Mouse (Mus musculus): ENCODE data around the gene Camk2b.

Gene Camk2b

DNA sequence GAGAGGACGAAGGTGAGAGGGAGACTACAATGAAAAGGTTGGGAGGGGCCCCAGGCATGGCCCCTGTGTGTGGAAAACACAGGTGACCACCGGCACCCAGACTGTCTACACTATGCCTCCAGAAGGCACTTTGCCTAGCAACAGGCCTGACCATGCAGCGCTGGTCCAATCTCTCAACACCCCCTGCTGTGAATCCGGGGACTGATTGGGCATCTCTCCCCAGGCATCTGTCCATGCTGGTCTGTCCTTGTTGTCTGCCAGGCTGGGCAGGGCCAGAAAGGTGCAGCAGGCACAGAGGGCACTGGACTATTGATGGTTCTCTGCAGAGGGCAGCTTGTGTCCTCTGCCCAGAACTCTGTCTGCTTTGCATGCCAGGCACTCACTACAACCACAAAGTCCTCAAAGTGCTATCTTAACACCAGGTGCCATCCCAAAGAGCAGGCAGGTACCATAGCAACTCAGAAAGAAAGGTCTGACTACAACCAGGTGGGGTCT, 16.0 kb downstream of the Camk2b start:
- DNase-seq (ENCODE audit: low read depth, low spot score) = no peak

DNA sequence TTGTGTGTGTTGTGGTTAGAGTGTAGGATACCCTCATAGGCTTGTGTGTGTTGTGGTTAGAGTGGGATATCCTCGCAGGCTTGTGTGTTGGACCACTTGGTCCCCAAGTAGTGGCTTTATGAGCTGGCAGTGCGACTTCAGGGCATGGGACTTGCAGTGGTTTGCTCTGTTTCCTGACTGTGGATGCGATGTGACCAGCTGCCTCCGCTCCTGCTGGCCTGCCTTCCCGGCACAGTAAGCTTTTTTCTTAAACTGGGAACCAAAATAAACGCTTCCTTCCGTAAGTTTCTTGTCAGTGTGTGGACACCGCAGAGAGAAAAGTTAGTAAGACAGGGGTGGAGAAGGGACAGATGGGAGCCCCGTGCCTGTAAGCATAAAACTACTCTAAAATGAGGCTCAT, 18.0 kb downstream of the Camk2b start:
- DNase-seq (ENCODE audit: low read depth, low spot score) = no peak

DNA sequence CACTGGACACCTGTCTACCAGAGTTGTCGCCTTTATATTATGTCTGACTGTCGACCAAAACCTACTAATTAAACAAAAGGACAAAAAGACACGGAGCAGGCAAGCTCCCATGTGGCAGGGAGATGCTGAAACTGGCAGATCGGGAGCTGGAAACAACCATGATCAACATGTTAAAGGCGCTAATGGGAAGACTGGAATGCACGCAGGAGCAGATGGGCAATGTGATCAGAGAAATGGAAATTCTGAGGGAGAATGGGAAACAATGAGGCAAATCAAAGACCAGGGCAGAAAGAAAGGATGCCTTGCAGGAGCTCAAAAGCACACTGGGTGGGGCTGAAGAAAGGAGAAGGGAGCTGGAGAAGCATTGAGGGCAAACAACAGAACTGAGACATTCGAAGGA, 27.2 kb downstream of the Camk2b start:
- no peak for DNase-seq (ENCODE audit: low read depth, low spot score)

DNA sequence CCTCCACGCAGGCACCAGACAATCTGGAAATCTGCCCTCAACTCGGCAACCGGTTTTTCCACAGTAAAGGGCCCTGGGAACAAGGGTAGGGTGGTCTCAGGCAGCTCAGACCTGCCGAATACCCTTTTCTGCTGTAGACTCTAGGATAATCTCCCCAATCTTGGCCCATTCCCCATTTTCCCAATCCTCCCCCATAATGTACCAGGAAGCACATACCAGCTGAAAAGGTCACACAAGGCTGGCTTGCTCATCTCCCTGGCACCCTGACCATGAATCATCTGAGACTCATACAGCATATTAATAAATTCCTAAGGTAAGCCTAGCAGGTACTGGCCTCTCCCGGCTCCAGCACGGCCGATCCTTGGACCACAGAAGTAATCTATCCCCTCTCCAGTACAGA, 28.5 kb downstream of the Camk2b start:
- no peak for DNase-seq (ENCODE audit: low read depth, low spot score)

DNA sequence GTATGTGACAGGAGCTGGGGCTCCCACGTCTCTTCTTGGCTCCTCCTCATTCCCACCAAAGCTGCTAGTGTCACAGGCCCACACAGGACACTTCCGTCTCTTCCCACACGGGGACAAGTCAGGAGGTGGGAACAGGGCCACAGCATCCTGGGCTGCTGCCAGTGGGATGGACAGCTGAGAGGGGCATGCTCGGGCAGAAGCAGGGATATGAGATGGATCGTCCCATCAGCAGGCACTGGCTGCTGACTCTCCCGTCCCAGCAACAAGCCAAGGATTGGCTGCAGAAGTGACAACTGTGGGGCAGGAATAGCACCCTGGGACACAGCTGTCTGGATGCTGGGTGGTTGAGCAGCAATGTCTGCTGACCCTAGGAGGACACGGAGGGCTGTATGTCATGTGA, 29.0 kb downstream of the Camk2b start:
- DNase-seq (ENCODE audit: low read depth, low spot score) = no peak

DNA sequence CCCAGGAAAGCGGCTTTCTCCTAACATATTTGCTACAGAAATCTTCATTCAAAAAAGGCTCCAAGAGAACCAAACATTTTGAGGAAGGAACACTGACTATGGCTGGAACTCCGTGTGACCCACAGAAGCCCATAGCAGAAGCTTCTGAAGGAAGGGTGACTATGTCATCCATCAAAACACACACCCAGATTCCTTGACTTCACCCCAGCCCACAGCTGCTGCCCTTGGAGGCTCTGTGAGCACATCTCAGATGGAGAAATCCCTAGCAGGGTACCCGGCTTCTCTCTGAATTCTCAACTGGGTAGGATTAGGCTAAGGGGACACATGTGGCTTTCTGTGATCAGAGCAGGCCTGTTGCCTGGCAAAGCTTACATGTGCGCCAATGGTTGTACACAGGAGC, 29.7 kb downstream of the Camk2b start:
- no peak for DNase-seq (ENCODE audit: low read depth, low spot score)

DNA sequence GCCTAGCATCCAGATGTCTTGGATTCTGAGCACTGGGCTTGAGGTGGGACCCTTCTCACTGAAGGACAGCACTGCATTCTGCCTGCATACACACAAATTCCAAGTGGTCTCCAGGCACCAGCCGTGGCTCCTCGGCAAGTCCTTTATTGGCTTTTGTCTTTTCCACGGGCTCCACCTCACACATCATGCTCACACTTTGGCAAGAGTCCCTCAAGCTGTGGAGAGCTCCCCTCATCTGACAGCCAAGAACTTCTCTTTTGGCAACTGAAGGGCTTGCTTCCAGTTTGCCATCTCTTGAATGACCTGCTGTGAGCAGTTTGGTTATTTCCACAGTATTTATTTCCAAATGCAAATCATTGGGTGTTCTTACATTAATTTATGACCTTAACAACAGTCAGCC, 30.6 kb downstream of the Camk2b start:
- DNase-seq (ENCODE audit: low read depth, low spot score) = no peak

DNA sequence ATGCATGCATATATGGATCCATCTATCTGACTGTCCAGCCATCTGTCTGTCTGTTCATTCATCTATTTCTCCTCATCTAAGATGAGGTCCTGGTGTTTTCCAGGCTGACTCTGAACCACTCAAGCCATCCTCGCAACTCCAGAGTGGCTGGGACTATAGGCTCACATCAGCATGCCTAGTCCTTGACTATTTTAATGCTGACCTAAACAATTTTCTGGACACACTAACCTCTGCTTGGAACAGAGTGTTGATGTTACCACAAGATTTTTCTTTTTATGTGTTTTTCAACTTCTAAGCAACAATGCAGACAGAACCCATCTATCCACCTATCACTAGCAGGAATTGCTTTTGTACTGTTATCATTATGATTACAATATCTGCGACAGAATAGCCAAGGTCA, 31.4 kb downstream of the Camk2b start:
- no peak for DNase-seq (ENCODE audit: low read depth, low spot score)

DNA sequence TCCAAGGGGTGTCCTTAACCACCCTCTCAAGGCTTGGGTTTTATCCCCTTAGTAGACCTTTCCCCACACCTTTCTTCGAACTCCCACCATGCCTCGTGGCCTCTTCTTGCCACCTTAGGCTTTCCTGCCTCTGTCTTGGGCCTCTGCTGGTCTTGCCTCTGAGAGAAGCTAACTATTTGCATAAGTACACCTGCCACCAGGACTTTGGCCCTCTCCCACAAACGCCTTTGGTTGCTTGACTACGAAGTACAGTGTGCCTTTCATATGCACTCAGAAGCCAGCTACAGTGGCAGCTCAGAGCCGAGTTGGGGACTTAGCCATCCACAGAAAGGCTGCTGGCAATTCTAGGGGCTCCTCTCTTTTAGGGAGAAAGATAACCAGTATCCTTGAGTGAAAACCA, 32.4 kb downstream of the Camk2b start:
- DNase-seq (ENCODE audit: low read depth, low spot score) = no peak

DNA sequence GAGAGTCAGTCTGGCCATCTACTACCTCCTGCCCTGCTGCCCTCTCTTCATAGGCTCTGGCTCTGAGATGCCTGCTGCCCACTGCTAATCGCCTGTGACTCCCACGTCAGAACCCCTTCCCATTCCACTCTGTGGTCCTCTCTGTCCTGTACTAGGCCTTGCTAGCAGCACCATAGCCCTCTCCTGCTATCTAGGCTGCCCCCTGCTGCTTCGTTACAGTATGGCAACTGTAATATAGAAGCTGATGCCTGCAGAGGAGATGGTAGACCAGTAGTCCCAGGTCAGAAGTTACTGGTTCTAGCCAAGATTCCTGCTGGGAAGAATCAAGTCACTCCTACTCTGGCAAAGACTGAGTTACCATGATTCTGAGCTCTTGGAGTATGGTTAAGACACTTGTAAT, 33.0 kb downstream of the Camk2b start:
- DNase-seq (ENCODE audit: low read depth, low spot score) = peak; percentile 88

DNA sequence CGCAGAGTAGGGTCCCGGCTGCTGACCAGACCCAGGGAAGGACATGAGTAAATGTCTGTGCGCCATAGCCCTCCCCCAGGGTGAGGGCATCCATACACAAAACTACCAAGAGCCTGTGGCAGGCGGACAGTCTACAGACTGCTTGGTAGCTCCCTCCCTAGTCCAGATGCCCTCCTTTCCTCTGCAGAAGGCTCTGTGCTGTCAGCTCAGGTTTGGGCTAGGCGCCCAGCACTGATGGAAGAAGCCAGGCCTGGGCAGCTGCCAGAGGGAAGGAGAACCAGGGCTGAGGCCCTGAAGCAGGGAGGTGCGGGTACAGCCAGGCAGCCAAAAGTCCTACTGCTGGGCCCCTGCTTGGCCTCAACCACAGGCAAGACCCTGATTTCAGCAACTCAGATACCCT, 35.5 kb downstream of the Camk2b start:
- no peak for DNase-seq (ENCODE audit: low read depth, low spot score)

DNA sequence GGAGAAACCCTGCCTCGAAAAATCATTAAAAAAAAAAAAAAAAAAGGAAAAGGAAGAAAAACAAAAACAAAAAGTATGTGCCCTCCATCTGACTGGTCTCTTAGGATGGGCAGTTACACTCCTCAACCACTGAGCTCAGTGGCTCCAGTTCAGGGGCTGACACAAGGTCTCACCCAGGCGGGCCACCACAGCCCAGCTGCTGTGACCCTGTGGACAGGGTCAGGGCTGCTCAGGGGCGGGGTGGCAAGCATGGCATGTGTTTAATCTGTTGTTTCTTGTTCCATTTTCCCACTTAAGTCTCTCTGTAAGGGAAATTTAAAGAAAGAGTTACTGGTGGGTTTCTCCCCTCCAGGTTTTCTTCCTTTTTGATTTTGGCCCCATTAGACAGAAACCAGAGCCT, 36.4 kb downstream of the Camk2b start:
- no peak for DNase-seq (ENCODE audit: low read depth, low spot score)

DNA sequence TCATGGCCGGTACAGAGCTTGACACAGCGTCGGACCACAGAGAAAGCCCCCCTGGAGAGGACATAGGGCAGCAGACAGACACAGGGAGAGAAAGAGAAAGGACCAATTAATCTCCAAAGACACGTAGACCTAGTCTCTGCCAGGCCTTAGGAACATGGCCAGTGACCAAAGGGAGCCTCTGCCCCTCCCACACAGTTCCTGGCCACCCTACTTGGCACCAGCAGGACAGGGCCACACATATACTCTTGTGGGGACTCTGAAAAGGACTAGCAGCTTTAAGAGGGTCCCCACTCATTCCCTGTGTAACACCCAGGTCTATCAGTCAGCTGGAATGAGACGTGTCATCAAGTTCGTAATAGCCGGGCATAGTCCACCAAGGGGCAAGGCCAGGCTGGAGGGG, 37.3 kb downstream of the Camk2b start:
- DNase-seq (ENCODE audit: low read depth, low spot score) = no peak

DNA sequence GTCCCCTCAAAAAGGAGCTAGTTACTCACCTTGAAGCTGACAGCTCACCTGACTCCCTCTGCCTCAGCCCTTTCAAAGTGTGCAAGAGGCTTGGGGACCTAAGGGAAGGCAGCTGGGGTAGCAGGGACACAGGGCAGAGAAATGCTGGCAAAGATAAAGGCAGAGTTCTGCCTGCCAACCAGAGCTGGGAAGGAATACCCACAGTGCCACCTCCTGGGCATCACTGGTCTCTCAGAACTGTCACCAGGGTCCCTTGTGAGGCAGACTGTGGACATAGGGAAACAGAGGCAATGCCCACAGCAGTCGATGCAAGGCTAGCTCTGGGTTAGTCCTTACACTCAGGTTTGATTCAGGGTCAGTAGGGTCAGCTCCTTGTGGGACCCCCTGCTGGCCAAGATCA, 39.8 kb downstream of the Camk2b start:
- DNase-seq (ENCODE audit: low read depth, low spot score) = peak; percentile 80

DNA sequence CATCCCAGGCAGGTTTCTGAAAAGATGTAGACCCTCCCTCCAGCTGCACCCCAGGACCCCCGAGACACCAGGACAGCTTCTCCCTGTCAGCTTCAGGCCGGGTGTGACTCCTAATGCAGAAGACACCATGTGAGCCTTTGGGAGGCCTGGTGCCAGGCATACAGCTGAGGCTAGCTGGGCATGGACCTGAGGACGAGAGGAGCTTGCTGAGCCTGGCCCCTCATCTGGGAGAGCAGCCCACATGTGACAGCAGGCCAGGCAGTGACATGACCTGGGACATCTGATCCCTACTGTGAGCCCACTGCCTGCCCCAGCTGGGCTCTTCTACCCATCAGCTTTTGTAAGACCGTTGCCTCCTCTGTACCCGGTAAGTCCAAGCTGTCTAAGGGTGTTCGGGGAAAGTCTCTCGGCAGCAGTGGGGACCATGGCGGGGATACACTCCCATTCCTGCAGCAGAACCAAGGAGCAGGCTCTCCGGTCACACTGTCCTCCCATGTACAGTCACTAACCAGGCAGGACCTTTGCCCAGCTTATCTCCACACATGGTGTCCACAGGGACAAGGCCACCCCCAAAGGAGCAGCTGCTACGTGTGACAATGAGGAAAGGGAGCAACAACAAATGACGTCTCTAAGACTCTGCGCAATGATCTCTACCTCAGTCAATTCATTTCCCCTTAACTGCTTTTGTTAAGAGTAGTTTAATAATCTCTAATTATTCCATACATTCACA, 41.1 kb downstream of the Camk2b start:
- DNase-seq (ENCODE audit: low read depth, low spot score) = no peak

DNA sequence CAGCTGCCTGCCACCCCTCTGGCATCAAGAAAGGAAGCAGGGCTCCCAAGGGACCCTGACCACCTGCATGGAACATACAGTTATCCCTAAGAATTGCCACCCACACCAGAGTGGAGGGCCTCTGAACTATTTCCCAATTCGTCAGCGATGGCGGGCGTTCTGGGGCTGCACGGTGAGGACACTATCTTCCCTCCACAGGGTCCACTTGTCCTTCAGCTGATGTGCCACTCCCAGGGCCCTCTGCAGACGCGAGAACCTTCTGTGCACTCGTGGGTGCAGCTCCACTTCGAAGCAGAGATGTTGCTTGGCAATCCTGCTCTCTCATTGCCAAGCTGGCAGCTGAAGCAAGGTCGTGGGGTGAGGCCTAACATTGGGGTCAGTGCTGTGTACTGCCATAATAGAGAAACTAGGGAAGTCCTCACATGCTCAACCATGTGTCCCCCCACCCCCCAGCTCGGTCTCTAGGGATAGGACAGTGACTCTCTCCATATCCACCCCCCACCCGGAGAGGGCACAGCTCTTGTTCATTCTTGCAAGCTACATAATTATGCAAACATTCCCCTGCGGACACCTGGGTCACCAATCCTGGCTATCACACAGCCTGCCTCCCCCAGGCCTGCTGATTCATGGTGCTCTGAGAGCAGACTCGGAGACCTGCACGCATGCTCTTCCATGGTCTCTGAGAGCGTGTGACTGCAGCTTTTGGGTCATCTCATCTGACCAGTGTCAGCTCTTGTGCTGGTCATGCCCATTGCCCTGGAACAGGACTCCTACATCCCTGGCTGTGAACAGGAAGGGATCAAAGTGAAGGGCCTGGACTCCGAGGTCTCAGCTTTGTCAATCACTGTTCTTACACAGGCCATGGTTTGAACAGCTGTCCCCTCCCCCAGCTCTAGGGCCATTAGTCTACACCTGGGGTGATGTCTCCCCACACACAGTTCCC, 45.0 kb downstream of the Camk2b start:
- no peak for DNase-seq (ENCODE audit: low read depth, low spot score)

DNA sequence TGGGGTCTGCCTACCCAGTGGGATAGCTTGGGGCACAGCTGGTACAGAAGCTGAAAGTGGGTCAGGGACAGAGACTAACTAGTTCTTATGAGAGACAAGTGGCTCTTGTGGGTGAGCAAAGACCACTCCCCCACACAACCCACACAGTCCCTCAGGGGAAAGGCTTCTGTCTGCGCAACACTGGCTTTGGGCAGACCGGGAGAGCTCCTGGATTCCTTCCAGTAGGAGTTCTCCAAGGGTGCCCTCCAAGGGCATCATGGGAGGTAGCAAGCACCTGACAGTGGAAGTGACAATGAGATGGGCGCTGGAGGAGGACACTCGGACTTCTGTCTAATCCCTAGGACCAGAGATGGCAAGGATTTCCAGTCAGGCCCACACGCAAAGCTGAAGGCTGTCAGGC, 45.8 kb downstream of the Camk2b start:
- no peak for DNase-seq (ENCODE audit: low read depth, low spot score)

DNA sequence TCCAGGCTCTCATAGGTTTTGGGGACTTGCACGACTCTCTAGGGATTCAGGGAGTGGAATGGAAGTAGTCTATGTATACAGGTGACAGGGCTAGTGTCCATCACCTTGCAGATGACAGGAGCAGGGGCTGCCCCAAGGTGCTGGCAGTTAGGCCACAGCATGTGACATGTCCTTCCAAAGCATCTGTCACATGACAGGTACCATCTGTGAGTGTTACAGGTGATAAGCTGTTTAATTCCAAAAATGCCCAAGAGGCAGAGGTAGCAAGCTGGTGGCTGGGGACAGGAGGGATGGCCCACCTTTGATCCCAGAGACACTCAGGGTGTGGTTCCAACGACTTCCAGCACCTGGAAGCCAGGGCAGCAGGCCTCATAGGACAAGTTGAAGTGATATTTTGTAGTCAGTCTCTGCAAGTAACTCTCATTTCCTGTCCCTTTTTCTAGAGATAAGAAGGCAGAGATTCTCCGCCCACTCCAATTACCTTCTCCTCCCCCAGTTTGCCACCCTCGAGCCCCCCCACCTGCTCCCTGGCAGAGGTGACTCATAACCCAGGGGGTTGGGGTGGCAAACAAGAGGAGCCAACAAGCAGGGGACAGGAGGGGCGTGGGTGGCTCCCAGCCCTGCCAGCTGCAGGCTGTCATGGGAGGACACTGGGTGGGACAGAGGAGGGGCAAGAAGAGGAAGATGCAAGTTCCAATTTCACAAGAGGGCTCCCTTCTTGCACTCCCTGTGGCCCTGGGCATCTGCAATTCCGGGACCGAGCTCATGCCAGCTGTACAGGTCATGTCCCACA, 47.7 kb downstream of the Camk2b start:
- DNase-seq (ENCODE audit: low read depth, low spot score) = peak; percentile 78

DNA sequence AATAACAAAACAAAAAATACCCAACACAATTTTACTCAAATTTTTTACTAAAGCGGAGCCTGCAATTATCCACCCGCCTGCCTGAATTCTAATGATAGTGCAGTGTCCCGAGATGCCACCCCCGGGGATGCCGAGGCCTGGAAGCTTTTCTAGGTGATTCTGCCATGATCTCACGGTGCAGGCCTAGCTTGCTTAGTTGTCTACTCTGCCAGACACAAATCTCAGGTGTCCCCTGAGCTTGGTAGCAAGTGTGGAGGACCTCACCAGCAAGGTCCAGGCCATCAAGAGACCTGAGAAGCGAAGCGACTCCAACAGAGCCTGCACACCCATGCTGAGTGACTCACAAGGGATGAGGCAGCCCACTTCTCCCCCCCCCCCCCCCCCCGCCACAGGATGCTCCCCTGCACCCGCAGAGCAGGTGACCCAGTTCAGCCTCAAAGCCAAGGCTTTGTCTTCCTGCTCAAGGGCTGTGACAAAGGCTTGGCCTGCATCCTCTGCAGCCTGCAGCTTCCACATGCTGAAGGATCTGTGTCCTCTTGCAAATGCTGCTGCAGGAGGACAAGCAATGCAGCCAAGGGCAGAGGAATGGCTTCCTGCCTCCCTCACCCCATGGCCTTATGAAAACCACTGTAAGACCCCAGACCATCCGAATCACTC, 48.5 kb downstream of the Camk2b start:
- peak; percentile 65 for DNase-seq (ENCODE audit: low read depth, low spot score)

DNA sequence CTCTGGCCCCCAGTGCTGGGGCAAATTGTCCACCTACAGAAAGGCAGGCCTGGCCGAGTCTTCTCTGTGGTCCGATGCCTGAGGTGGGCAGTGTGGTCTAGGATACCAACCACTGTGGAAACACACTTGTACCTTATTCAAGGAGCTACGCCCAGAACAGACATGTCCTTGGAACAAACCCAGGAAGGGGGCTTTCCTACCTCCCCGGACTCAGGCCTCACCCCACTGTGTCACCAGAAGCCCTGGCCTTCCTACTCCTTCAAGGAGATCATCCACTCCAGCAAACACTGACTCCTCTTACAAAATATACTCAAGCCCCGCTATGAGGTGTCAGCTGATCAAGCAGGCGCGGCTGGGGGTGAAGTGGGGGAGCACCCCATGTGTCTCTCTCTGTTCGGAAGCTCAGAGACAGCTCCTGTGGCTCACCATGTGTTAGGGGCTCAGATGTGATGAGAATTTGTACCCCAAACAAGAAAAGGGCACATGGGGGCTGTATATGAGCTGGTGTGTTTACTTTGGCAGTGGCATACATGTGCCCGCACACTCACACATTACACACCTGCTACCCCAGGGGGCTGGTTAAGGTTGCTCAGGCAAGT, 49.3 kb downstream of the Camk2b start:
- no peak for DNase-seq (ENCODE audit: low read depth, low spot score)

DNA sequence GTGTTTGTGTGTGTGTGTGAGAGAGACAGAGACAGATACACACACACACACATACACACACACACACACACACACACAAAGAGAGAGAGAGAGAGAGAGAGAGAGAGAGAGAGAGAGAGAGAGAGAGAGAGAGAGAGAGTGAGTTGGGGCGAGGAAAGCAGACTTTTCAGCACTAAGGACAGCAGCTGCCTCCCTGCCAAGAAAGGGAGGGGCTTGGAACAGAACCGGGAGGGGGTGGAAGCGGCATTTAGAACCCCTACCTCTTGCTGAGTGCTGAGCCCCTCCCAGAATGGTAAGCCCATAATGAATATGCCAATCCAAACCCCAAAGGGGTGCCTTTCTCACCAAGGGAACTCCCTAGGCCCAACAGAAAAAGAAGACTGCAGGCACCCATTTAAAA, 49.8 kb downstream of the Camk2b start:
- DNase-seq (ENCODE audit: low read depth, low spot score) = peak; percentile 57
